Mouse (Mus musculus) stomach, embryonic 14.5 days (tissue): ENCODE measurements around the gene Atp5d. TPM values are rescaled to one million over a fixed set of nuclear protein-coding genes. Genes with fewer than 3 reads are reported as not detected.

Experiments used
- ATAC-seq: fragments of 200-750 bp; cut with Nextera tagmentation; 2 replicates; pipeline ENCODE4 v1.8.0; 2017; ENCODE audit warnings: low read depth, moderate TSS enrichment; ENCODE audit not compliant: insufficient number of reproducible peaks, insufficient read depth, low FRiP score
- H3K27ac ChIP-seq: fragments of 300-500 bp; sonication (generic); 2 replicates; pipeline ENCODE4 v1.5.1; 2014; ENCODE audit warnings: mild to moderate bottlenecking, low read length, moderate library complexity, mixed read lengths
- H3K27me3 ChIP-seq: fragments of 300-500 bp; sonication (generic); 2 replicates; pipeline ENCODE4 v1.6.1; 2014; ENCODE audit warnings: low read length, control low read depth, mixed read lengths; ENCODE audit not compliant: control insufficient read depth, insufficient read depth
- H3K36me3 ChIP-seq: fragments of 300-500 bp; sonication (generic); 2 replicates; pipeline ENCODE4 v1.6.1; 2014; ENCODE audit warnings: mild to moderate bottlenecking, control low read depth, low read length, moderate library complexity, mixed read lengths; ENCODE audit not compliant: control insufficient read depth, insufficient read depth
- H3K4me1 ChIP-seq: fragments of 300-500 bp; sonication (generic); 2 replicates; pipeline ENCODE4 v1.6.1; 2014; ENCODE audit warnings: low read length, control low read depth, mixed read lengths; ENCODE audit not compliant: control insufficient read depth, insufficient read depth
- H3K4me2 ChIP-seq: fragments of 300-500 bp; sonication (generic); replicated peaks from 2 replicates; pipeline ENCODE4 v1.6.1; 2014; ENCODE audit warnings: low read depth, low read length, control low read depth
- H3K4me3 ChIP-seq: fragments of 300-500 bp; sonication (generic); 2 replicates; pipeline ENCODE4 v1.5.1; 2014; ENCODE audit warnings: low read depth, low read length, control low read depth
- H3K9ac ChIP-seq: fragments of 300-500 bp; sonication (generic); replicated peaks from 2 replicates; pipeline ENCODE4 v1.6.1; 2014; ENCODE audit warnings: low read depth, mild to moderate bottlenecking, control low read depth, low read length, moderate library complexity, mixed read lengths
- H3K9me3 ChIP-seq: fragments of 300-500 bp; sonication (generic); 2 replicates; pipeline ENCODE4 v1.6.1; 2016; ENCODE audit warnings: low read depth, low read length, control low read depth; ENCODE audit not compliant: control insufficient read depth
- WGBS: fragments of 180-500 bp; shearing (Covaris S2); extraction: QIAGEN DNeasy Blood & Tissue Kit; methylation state at CpG from one replicate; pipeline ENCODE4 v1.1.7; 2014; 5-methylcytosine and 5-hydroxymethylcytosine counted together
- polyA plus RNA-seq: library from polyadenylated mRNA; unstranded; fragments of >200 nt; fragmentation: Nextera tagmentation; extraction: Ambion mirVana; gene quantifications from 2 replicates; pipeline ENCODE4 v1.2.1, GENCODE M21; 2014

Gene Atp5d
- polyA plus RNA-seq, 1 experiment from 2014 or later: 531 TPM

DNA sequence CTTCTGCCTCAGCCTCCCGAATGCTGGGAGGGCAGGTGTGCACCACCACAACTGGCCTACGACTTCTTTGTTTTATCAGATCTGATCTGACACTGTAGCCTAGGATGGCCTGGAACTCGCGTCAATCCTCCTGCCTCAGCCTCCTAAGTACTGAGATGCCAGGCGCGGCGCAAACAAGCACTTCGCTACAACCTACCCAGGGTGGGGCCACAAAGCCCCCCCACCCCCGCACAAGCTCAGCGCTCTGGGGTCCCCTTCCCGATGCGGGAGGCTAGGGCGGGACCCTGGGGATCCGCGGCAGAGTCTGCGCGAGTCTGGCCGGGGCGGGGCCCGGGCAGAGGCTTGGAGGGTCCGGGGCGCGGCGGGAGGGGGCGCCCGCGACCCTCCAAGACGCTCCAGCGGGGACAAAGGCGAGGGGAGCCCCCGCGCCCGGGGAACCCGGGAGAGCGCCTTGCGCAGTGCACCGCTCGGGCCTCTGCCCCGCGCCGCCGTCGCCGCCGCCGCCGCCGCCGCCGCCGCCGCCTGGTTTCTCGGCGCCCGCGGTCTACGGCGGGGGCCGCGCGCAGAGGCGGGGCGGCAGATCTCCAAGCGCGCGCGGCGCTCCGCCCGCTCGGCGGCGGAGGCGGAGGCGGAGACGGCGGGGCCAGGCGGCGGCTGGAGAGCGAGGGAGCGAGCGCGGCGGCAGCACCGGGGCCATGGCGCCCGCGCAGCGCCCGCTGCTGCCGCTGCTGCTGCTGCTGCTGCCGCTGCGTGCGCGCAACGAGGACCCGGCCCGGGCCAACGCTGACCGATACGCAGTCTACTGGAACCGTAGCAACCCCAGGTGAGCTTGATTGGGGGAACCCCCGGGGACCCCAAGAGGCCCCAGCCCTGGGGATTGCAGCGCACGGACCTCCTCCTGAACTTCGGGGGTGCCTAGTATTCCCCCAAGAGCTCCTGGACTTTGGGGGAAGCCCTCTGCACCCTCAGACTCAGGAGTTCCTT lies 40.9 kb downstream of the Atp5d start, which contains the start of gene Efna2:
Gene Efna2 (plus strand): TSS at position 415 of the 984 bp plus-strand sequence.
- Histone ChIP-seq H3K36me3 (peaks cover 6% of the 10 kb centered on the region), H3K4me3 (peak within 1 kb of the TSS; percentile 66), H3K9ac (peak within 1 kb of the TSS; percentile 89), H3K4me1 (peaks cover 12% of the 10 kb centered on the region; the same call in 1 of the 2 replicates), H3K27me3 (no peaks in the 10 kb centered on the region), H3K9me3 (no peaks in the 10 kb centered on the region), H3K27ac (peak within 1 kb of the TSS; percentile 55), H3K4me2 (peak within 1 kb of the TSS; percentile 79)
- ATAC-seq: peak; percentile 62; the same call in 1 of the 2 replicates
- WGBS: 2% methylated on average over 66 of the region's 106 CpGs

DNA sequence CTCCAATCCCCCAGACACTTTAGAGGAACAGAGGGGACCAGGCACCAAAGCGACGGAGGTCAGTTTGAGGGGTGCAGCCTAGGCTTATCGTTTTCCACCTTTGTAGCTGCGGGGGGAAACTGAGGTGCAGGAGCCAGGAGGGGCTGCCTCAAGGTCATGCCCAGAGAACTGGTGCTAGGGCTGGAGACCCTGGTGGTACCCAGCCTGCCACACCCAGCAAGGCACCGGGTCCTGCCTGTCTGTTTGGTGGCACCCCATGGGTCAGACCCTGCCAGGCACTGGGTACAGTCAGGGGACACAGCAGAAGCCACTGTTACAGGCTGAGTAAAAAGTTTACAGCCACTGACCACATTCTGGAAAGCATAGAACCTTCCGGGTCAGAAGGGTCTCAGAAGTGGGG lies 41.9 kb downstream of the Atp5d start:
- 42% methylated on average over 6 of the region's 6 CpGs for WGBS

GRCm38 (mm10) chr10:80180823-80181222 lies 42.4 kb downstream of the Atp5d start:
- peak overlapping the region; percentile 89; the same call in 1 of the 2 replicates for H3K9ac ChIP-seq

More for the DNA sequence above, 41.9 kb downstream of the Atp5d start:
- Histone ChIP-seq H3K27me3 (no peaks in the 10 kb centered on the region), H3K9me3 (no peaks in the 10 kb centered on the region), H3K36me3 (peaks cover 6% of the 10 kb centered on the region), H3K4me2 (peak overlapping the region; percentile 79), H3K4me1 (peaks cover 12% of the 10 kb centered on the region; the same call in 1 of the 2 replicates), H3K27ac (no peak overlapping the region), H3K4me3 (peak overlapping the region; percentile 66), H3K9ac (peak overlapping the region; percentile 89)
- no peak for ATAC-seq

GRCm38 (mm10) chr10:80182547-80182946 lies 44.1 kb downstream of the Atp5d start:
- ATAC-seq: no peak
- Histone ChIP-seq H3K9ac (no peak overlapping the region), H3K27ac (no peak overlapping the region), H3K27me3 (no peaks in the 10 kb centered on the region), H3K4me2 (no peak overlapping the region), H3K36me3 (peaks cover 11% of the 10 kb centered on the region), H3K4me1 (peaks cover 12% of the 10 kb centered on the region; the same call in 1 of the 2 replicates), H3K4me3 (no peak overlapping the region), H3K9me3 (no peaks in the 10 kb centered on the region)
- 97% methylated on average over 7 of the region's 7 CpGs for WGBS

More at GRCm38 (mm10) chr10:80180823-80181222, 42.4 kb downstream of the Atp5d start:
- ATAC-seq: no peak
- Histone ChIP-seq H3K36me3 (peaks cover 6% of the 10 kb centered on the region), H3K27me3 (no peaks in the 10 kb centered on the region), H3K27ac (no peak overlapping the region), H3K4me3 (peak overlapping the region; percentile 66; the same call in 1 of the 2 replicates), H3K4me2 (peak overlapping the region; percentile 79), H3K4me1 (peaks cover 12% of the 10 kb centered on the region; the same call in 1 of the 2 replicates), H3K9me3 (no peaks in the 10 kb centered on the region)
- 40% methylated on average over 5 of the region's 5 CpGs for WGBS

- Histone ChIP-seq H3K9ac (no peak overlapping the region), H3K4me3 (no peak overlapping the region), H3K4me2 (no peak overlapping the region), H3K9me3 (no peaks in the 10 kb centered on the region), H3K36me3 (peaks cover 24% of the 10 kb centered on the region), H3K4me1 (peaks cover 10% of the 10 kb centered on the region; the same call in 1 of the 2 replicates), H3K27me3 (peaks cover 11% of the 10 kb centered on the region), H3K27ac (no peak overlapping the region)
- no peak for ATAC-seq
- 54% methylated on average over 27 of the region's 27 CpGs for WGBS
These were observed 48.2 kb downstream of the Atp5d start for GRCm38 (mm10) chr10:80186649-80187048.

- Histone ChIP-seq H3K4me2 (no peak overlapping the region), H3K9ac (no peak overlapping the region), H3K27ac (no peak overlapping the region), H3K4me3 (no peak overlapping the region), H3K36me3 (peaks cover 17% of the 10 kb centered on the region; the same call in 1 of the 2 replicates), H3K4me1 (peaks cover 10% of the 10 kb centered on the region; the same call in 1 of the 2 replicates), H3K9me3 (no peaks in the 10 kb centered on the region), H3K27me3 (peaks cover 14% of the 10 kb centered on the region)
- 92% methylated on average over 10 of the region's 10 CpGs for WGBS
- ATAC-seq: no peak
These were observed 49.3 kb downstream of the Atp5d start for GRCm38 (mm10) chr10:80187739-80188138.

- Histone ChIP-seq H3K27me3 (peaks cover 14% of the 10 kb centered on the region), H3K36me3 (peaks cover 17% of the 10 kb centered on the region; the same call in 1 of the 2 replicates), H3K4me3 (no peak overlapping the region), H3K9ac (no peak overlapping the region), H3K4me1 (peaks cover 10% of the 10 kb centered on the region; the same call in 1 of the 2 replicates), H3K4me2 (no peak overlapping the region), H3K9me3 (no peaks in the 10 kb centered on the region), H3K27ac (no peak overlapping the region)
- no peak for ATAC-seq
- 78% methylated on average over 15 of the region's 15 CpGs for WGBS
These were observed 50.1 kb downstream of the Atp5d start for GRCm38 (mm10) chr10:80188453-80189024.

- H3K4me2 ChIP-seq: peak overlapping the region; percentile 61
- peak overlapping the region; percentile 30; the same call in 1 of the 2 replicates for H3K9ac ChIP-seq
- H3K27me3 ChIP-seq: peaks cover 14% of the 10 kb centered on the region
- H3K36me3 ChIP-seq: peaks cover 17% of the 10 kb centered on the region; the same call in 1 of the 2 replicates
- no peak overlapping the region for H3K27ac ChIP-seq
- H3K9me3 ChIP-seq: no peaks in the 10 kb centered on the region
- peak overlapping the region; percentile 37 for H3K4me3 ChIP-seq
- peaks cover 10% of the 10 kb centered on the region; the same call in 1 of the 2 replicates for H3K4me1 ChIP-seq
- WGBS: 14% methylated on average over 21 of the region's 21 CpGs
- ATAC-seq: no peak
These were observed 51.6 kb downstream of the Atp5d start for GRCm38 (mm10) chr10:80189999-80190398.
